Mouse (Mus musculus) activated CD4-positive, CD25-positive, alpha-beta regulatory T cell, adult 9 weeks (primary cell): ENCODE results near the gene Gm3317. TPM values are rescaled to one million over a fixed set of nuclear protein-coding genes. Genes with fewer than 3 reads are reported as not detected.

Experiments
- polyA plus RNA-seq: library from polyadenylated mRNA; unstranded; fragments of 100-300 nt; shearing (Covaris generic); gene quantifications from one replicate; pipeline ENCODE4 v1.2.1, GENCODE M21; 2017

Gene Gm3317
- not detected for polyA plus RNA-seq

DNA sequence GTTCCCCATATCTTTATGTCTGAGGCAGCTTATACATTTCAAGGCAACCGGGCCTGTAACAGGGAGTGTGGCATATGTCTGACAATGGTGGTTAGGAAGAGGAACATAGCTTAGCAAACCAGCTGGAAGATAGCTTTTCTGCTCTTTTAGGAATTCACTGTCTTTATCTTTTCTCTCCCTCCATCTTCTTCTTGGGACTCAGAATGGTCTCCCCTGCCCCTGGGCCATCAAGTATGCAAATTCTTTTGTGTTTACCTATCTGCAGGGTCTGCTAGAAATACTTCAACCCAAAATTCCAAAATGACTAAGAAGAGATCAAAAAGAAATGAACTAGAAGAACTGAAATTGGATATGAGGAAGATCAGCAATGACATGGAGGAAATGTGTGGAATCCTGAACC lies at the start of gene Gm3317:
Gm3317 (plus strand) TSS at position 301 of the 400 bp plus-strand sequence.

DNA sequence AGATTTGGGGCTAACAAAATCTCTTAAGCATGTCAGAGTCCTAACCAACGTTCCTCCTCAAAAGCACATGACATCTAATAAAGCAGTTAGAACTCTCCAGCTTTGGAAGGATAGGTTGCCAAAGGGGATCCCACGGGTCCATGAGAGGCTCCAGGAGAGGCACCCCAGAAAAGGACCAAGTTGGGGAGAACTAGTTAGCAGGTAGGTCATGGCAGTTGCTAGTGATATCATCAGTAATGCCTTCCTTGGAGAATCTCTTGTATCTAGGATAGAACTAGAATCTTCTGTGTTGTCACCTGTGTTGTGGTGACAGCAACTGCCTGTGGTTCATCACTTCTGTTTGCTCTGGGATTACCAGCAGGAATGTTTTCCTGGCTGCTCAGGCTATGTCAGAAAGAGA lies 33.1 kb upstream of the Gm3317 start, which contains the start of gene Gm8279:
Gm8279 (plus strand) TSS at position 301 of the 400 bp plus-strand sequence.

DNA sequence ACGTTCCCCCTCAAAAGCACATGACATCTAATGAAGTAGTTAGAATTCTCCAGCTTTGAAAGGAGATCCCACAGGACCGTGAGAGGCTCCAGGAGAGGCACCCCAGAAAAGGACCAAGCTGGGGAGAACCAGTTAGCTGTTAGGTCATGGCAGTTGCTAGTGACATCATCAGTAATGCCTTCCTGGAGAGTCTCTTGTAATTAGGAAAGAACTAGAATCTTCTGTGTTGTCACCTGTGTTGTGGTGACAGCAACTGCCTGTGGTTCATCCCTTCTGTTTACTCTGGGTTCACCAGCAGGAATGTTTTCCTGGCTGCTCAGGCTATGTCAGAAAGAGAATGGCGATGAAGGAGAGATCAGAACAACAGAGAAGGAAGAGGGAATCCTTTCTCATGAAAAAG lies 21.2 kb downstream of the Gm3317 start, which contains the start of gene Gm8271:
Gm8271 (plus strand) TSS at position 301 of the 400 bp plus-strand sequence.

Other genes starting within 250 kb of the Gm3317 start
- gene Gm8297, start 180.6 kb upstream of the Gm3317 start, polyA plus RNA-seq: 0.24 TPM
- not detected for gene Gm3298, start 148.6 kb upstream of the Gm3317 start, polyA plus RNA-seq
- not detected for gene 4930555G01Rik, start 113.9 kb upstream of the Gm3317 start, polyA plus RNA-seq
- 8.3 TPM for gene Gm8281, start 93.5 kb upstream of the Gm3317 start, polyA plus RNA-seq
- gene Gm8279, start 33.0 kb upstream of the Gm3317 start, polyA plus RNA-seq: not detected
- gene Gm8271, start 21.3 kb downstream of the Gm3317 start, polyA plus RNA-seq: not detected
- not detected for gene Gm3526, start 96.0 kb downstream of the Gm3317 start, polyA plus RNA-seq
- gene Gm3542, start 170.4 kb downstream of the Gm3317 start, polyA plus RNA-seq: not detected
- 9.5 TPM for gene Gm3500, start 224.5 kb downstream of the Gm3317 start, polyA plus RNA-seq